Mouse (Mus musculus) lung, postnatal 4 days (tissue): ENCODE measurements around the gene 4932414N04Rik.
"Not testable (repeated sequence)": the region's sequence is repeated elsewhere in the genome, so short reads cannot be mapped to it uniquely, and the experiment has no call there.

Experiments used
- DNase-seq, 2 experiments: peaks; one replicate each; pipeline ENCODE4 v3.0.0; 2021

Gene 4932414N04Rik

GRCm38 (mm10) chr2:68656186-68656585 lies at the start of gene 4932414N04Rik:
Gene 4932414N04Rik, plus strand, starts transcription at chr2:68656486.
- DNase-seq: not testable (repeated sequence)

- no peak for DNase-seq
Measured at GRCm38 (mm10) chr2:68732216-68732615, 75.9 kb downstream of the 4932414N04Rik start.

DNA sequence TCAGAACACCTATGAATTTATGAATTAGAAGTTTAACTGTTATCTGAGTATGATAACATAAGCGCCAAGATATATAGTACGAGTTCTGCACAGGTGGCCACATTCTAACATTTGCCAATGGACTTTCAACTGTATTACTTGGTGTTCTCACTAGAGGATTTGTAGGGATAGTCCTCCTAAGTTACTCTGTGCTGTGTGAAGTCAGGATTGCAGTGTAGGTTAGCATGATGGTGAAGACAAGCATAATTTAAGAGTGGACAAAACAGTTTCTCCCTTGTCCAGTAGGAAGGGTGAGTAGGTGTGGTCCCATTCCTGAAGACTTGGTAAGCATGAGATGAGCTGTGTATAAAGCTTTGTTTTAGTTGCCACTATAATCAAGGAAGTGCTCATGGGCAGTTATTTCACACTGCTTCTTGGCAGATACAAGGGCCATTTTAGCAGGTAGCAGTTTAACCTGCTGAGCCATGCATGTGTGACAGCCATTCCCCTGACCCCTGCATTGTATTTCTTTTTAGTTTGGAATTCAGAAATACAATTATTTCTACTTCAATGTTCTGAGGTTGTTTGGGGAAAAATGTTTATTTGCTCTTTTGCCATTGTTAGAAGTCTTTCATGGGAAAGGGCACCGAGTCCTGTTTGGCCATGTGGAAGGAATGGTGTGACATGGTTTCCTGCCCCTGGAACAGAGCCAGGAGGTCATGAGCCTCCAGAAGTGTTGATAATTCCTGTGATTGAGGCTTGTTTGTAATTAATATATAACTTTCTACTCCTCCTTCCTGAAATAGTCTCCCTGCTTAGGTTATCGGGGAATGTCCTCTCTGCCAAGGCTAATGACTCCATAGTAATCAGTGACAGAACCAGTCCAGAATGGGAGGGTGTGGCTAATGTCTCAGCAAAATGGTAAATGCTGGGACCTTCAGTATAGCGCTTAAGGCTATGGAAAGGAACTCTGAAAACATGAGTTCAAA lies 83.8 kb downstream of the 4932414N04Rik start:
- no peak for DNase-seq

GRCm38 (mm10) chr2:68744599-68744998 lies 88.3 kb downstream of the 4932414N04Rik start:
- no peak for DNase-seq

- no peak for DNase-seq
Measured at GRCm38 (mm10) chr2:68756179-68756578, 99.9 kb downstream of the 4932414N04Rik start.

DNA sequence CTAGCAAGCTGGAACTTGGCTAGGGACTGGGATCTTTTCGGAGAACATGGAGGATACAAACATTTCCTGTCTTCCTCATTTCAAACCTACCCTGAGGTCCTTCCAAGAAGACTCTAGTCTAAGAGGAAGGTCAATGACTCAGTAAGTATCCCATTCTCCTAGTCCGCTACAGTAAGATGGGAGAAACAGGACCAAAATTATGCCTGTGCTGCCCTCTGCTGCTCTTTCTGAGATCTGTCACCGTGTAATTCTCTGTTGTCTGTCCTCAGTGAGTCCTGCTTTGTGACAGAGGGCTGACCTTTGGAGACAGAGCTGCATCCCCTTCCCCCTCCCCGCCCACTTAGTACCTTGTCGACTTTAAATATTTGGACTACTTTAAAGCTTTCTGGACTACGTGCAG lies 100.5 kb downstream of the 4932414N04Rik start:
- DNase-seq: peak in 1 of 2 experiments; percentile 19

DNA sequence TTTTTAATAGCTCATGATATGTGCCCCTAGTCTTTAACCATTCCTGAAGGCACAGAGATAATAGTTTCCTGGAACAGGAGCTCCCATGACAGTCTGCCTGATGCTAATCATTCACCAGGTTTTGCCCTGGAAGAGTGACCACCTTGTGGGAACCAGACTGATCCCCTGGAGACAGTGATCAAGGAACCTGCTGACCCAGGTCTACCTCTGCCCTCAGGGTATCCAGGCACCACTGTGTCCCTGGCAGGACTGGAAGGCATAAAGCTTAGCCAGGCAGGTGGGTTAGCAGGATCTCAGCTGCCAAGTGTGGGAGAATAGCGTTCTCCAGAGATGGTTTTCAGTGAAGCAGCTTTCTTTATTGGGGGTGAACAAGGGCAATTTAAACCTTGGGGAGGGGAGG lies 109.1 kb downstream of the 4932414N04Rik start:
- no peak for DNase-seq

GRCm38 (mm10) chr2:68767186-68767890 lies 111.1 kb downstream of the 4932414N04Rik start:
- no peak for DNase-seq

GRCm38 (mm10) chr2:68782268-68783132 lies 126.2 kb downstream of the 4932414N04Rik start:
- no peak for DNase-seq

DNA sequence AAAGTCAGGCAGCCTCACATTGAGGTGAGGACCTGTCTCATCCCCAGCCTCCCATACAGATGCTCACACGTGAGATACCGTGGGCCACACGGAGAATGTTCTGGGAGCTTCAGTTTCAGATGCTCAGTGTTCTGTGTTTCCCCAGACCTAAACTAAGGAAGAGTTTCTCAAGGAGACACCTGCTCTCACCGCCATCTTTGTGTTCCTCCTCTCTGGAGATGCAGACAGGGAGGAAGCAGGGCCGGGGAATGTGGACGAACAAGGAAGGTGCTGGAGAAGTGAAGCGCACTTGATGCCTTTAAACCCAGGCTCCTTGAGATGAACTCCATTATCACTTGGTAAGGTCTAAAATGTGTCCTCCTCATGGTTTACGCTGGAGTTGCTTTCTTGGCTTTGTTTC lies 127.4 kb downstream of the 4932414N04Rik start:
- not testable (repeated sequence) for DNase-seq

DNA sequence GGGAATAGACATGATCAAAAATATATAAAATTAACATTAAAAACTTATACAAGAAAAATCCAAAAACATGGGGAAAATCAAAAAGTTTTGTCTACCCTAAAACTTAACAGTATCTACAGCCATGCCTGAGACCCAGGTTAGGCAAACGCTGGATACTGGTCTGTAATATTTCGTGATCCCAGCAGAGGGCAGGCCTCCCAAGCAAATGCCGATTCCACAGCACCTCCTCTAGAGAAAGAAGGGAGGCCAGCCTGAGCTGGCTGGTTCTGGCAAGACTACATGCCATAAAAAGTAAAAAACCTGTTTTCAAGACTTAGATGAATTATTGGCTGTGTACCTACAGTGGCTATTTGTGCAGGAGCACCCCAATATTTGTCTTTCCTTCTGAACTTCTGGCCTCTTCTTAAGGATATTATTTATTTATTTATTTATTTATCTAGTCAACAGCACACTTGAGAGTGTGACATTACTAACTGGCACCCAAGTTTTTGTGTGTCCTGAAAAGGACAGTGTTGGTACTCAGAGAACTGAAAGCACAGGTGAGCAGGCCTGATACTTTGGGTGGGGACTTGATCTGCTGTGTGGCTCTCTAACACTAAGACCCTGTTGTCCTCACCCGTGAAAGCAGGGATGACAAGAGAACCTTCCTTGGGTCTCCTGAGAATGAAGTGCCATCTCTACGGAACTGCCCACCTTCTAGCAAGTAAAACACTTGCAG lies 128.6 kb downstream of the 4932414N04Rik start:
- DNase-seq: peak; percentile 78 to 88

GRCm38 (mm10) chr2:68787161-68787675 lies 130.9 kb downstream of the 4932414N04Rik start:
- no peak for DNase-seq

- DNase-seq: no peak
Measured at GRCm38 (mm10) chr2:68792296-68792695, 136.0 kb downstream of the 4932414N04Rik start.

- no peak for DNase-seq
Measured at GRCm38 (mm10) chr2:68793472-68793871, 137.2 kb downstream of the 4932414N04Rik start.

DNA sequence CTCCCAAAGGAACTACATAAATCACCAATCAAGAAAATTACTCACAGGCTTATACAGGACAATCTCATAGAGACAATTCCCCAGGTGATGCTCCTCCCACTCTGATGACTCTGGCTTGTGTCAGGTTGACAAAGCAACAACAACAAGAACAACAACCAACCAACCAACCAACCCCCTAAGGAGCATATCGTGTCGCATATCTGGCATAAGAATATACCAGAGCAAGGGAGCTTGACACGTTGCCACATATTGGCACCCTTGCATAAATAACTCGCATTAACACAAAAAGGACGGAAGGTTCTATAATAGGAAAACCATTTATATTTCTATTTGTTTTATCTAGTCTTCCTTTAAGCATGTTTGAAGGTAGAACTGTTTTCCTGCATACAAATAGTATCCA lies 137.9 kb downstream of the 4932414N04Rik start:
- no peak for DNase-seq

- no peak for DNase-seq
Measured at GRCm38 (mm10) chr2:68794616-68795015, 138.3 kb downstream of the 4932414N04Rik start.

DNA sequence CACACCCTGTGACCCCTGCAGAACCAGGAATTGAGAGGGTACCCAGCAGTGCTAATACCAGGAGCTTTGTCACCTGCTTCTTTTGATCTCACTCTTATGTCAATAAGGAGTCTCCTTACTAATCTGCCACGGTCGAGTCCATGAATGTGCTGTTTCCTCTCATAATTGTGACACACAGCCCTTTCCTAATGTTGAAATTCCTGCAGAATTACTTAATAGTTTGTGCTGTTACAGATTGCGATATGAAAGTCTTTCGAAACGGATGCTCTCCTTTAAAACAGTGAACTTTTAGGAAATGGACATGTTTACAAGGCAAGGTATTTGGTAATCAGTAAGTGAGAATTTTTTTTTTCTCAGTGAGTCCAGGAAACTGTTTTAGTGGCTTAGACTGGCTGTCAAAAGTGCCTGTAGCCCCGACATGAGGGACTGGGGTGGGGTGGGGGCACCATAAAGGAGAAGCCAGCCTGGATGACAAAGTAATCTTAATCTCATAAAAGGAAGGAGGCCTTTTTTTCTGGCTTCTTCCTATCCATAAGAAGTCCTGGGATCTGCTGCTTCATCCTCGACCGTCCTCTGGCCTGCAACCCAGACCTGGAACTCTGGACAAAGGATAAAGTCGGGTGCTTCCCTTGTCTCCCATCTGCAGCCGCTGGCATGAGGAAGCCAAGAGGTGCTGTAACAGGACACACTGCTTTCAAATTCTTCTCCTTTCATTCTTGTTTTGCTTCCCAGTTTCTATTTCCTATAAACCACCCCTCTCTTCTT lies 139.9 kb downstream of the 4932414N04Rik start:
- DNase-seq: peak in 1 of 2 experiments; percentile 21

DNA sequence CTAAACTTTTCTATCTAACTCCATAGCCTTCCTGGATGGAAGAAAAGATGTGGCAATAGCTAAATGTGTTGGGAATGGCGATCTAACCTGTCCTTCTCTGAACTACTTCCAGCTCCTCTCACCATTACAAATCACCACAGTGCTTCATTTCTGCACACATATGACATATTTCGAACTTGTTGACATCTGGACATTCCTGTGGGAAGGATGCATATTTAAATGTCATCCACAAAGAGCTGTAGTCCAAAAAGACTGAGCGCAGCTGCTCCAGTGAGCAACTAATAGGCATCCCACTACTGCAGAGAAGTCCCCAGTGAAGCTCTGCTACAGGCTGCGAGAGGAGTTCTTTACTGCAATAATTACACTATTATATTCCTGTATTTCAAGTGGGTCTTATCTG lies 140.8 kb downstream of the 4932414N04Rik start:
- no peak for DNase-seq
